Mouse (Mus musculus) adrenal gland, adult 2 months (tissue): ENCODE measurements around the gene Gm3138. TPM values are rescaled to one million over a fixed set of nuclear protein-coding genes. Genes with fewer than 3 reads are reported as not detected.
"Not testable (repeated sequence)": the region's sequence is repeated elsewhere in the genome, so short reads cannot be mapped to it uniquely, and the experiment has no call there.

Experiments used
- DNase-seq: peaks from one replicate; pipeline ENCODE4 v3.0.0; 2021
- long read RNA-seq: library from polyadenylated mRNA; stranded (forward); transcript quantifications from one replicate; pipeline ENCODE4 v2.0.0, GENCODE M21; 2021
- polyA plus RNA-seq: library from polyadenylated mRNA; depleted of rRNA; stranded (reverse); fragments of >200 nt; gene quantifications from 2 replicates; pipeline ENCODE4 v1.2.3, GENCODE M21; 2012; rRNA removed
- total RNA-seq, 2 experiments: library from RNA; stranded (reverse); gene quantifications; 2 replicates each; pipeline ENCODE4 v1.2.3; 2021

The Gm3138 gene
- total RNA-seq: not detected
- polyA plus RNA-seq: not detected in 2 replicates
- long read RNA-seq: 0 reads

GRCm38 (mm10) chr14:4249331-4249730, at the start of gene Gm3138:
Gene Gm3138 (plus strand): TSS chr14:4249631.
- DNase-seq: not testable (repeated sequence)

GRCm38 (mm10) chr14:4269238-4269950, 20.0 kb downstream of the Gm3138 start:
- DNase-seq: not testable (repeated sequence)

GRCm38 (mm10) chr14:4279828-4280227, 30.4 kb downstream of the Gm3138 start:
- not testable (repeated sequence) for DNase-seq

Other genes starting within 250 kb of the Gm3138 start
- gene Gm5796, start 225.7 kb upstream of the Gm3138 start, total RNA-seq: under 1 TPM; 0.26 to 0.38 TPM
- gene Gm5796, start 225.7 kb upstream of the Gm3138 start, polyA plus RNA-seq: not detected in 2 replicates
- under 1 TPM in 1 of 2 experiments, not detected in 1; 0.17 TPM for gene Gm3115, start 165.5 kb upstream of the Gm3138 start, total RNA-seq
- not detected in 2 replicates for gene Gm3115, start 165.5 kb upstream of the Gm3138 start, polyA plus RNA-seq
- gene Gm8108, start 139.1 kb upstream of the Gm3138 start, total RNA-seq: not detected
- gene Gm8108, start 139.1 kb upstream of the Gm3138 start, polyA plus RNA-seq: not detected in 2 replicates
- not detected for gene Gm3127, start 84.6 kb upstream of the Gm3138 start, total RNA-seq
- gene Gm3127, start 84.6 kb upstream of the Gm3138 start, polyA plus RNA-seq: not detected in 2 replicates
- not detected for gene Gm2974, start 67.1 kb upstream of the Gm3138 start, total RNA-seq
- 0.06 TPM in 1 of 2 replicates, not detected in the other for gene Gm2974, start 67.1 kb upstream of the Gm3138 start, polyA plus RNA-seq
- not detected for gene Gm3149, start 67.7 kb downstream of the Gm3138 start, total RNA-seq
- gene Gm3149, start 67.7 kb downstream of the Gm3138 start, polyA plus RNA-seq: not detected in 2 replicates
- not detected for gene 2610042L04Rik, start 85.1 kb downstream of the Gm3138 start, total RNA-seq
- not detected in 2 replicates for gene 2610042L04Rik, start 85.1 kb downstream of the Gm3138 start, polyA plus RNA-seq
- not detected for gene Gm3159, start 147.9 kb downstream of the Gm3138 start, total RNA-seq
- gene Gm3159, start 147.9 kb downstream of the Gm3138 start, polyA plus RNA-seq: not detected in 2 replicates
- gene Gm3164, start 165.8 kb downstream of the Gm3138 start, total RNA-seq: not detected
- 0.06 TPM in 1 of 2 replicates, not detected in the other for gene Gm3164, start 165.8 kb downstream of the Gm3138 start, polyA plus RNA-seq
- not detected for gene Gm3173, start 181.4 kb downstream of the Gm3138 start, total RNA-seq
- gene Gm3173, start 181.4 kb downstream of the Gm3138 start, polyA plus RNA-seq: not detected in 2 replicates
- gene Gm3182, start 232.1 kb downstream of the Gm3138 start, total RNA-seq: not detected
- not detected in 2 replicates for gene Gm3182, start 232.1 kb downstream of the Gm3138 start, polyA plus RNA-seq